Mouse (Mus musculus) limb, embryonic 10.5 days (tissue): ENCODE data around the gene Slc2a4. TPM values are rescaled to one million over a fixed set of nuclear protein-coding genes. Genes with fewer than 3 reads are reported as not detected.
"Not testable (repeated sequence)": the region's sequence is repeated elsewhere in the genome, so short reads cannot be mapped to it uniquely, and the experiment has no call there.

Experiments used
- DNase-seq: peaks from one replicate; pipeline ENCODE4 v3.0.0-alpha.2; 2017; ENCODE audit warnings: low spot score
- H3K27ac ChIP-seq: fragments of 300-500 bp; sonication (generic); 2 replicates; pipeline ENCODE4 v1.5.1; 2016; ENCODE audit warnings: mild to moderate bottlenecking
- H3K27me3 ChIP-seq: fragments of 300-500 bp; sonication (generic); 2 replicates; pipeline ENCODE4 v1.6.1; 2016; ENCODE audit warnings: low read depth, mild to moderate bottlenecking; ENCODE audit not compliant: poor library complexity, severe bottlenecking
- H3K36me3 ChIP-seq: fragments of 300-500 bp; sonication (generic); 2 replicates; pipeline ENCODE4 v1.6.1; 2016; ENCODE audit warnings: mild to moderate bottlenecking, moderate library complexity
- H3K4me1 ChIP-seq: fragments of 300-500 bp; sonication (generic); 2 replicates; pipeline ENCODE4 v1.6.1; 2016
- H3K4me3 ChIP-seq: fragments of 300-500 bp; sonication (generic); 2 replicates; pipeline ENCODE4 v1.5.1; 2016; ENCODE audit warnings: mild to moderate bottlenecking, moderate library complexity
- H3K9me3 ChIP-seq: fragments of 300-500 bp; sonication (generic); replicated peaks from 2 replicates; pipeline ENCODE4 v1.6.1; 2016; ENCODE audit warnings: mild to moderate bottlenecking
- WGBS: fragments of 180-500 bp; shearing (Covaris S2); methylation state at CpG from one replicate; pipeline ENCODE4 v1.1.7; 2016; 5-methylcytosine and 5-hydroxymethylcytosine counted together
- polyA plus RNA-seq: library from polyadenylated mRNA; unstranded; fragments of >200 nt; fragmentation: Nextera tagmentation; extraction: Ambion mirVana; gene quantifications from 2 replicates; pipeline ENCODE4 v1.2.1, GENCODE M21; 2016

The Slc2a4 gene
- polyA plus RNA-seq, 1 experiment from 2014 or later = 29.3 TPM

- Histone ChIP-seq H3K27me3 (peaks cover 77% of the 10 kb centered on the region), H3K4me1 (peaks cover 17% of the 10 kb centered on the region), H3K9me3 (no peaks in the 10 kb centered on the region), H3K27ac (peak overlapping the region; percentile 77), H3K36me3 (peaks cover 38% of the 10 kb centered on the region), H3K4me3 (peak overlapping the region; percentile 50)
- WGBS = 2% methylated on average over 59 of the region's 59 CpGs
- DNase-seq = peak; percentile 71
Measured at GRCm38 (mm10) chr11:69966006-69966859, 18.2 kb upstream of the Slc2a4 start.

- Histone ChIP-seq H3K36me3 (peaks cover 32% of the 10 kb centered on the region), H3K27ac (peak overlapping the region; percentile 77)
- WGBS = 2% methylated on average over 49 of the region's 49 CpGs
Measured at GRCm38 (mm10) chr11:69965271-69966005, 17.4 kb upstream of the Slc2a4 start.

GRCm38 (mm10) chr11:69964650-69965270 lies 16.8 kb upstream of the Slc2a4 start, which contains the start of gene Cldn7:
TSS of gene Cldn7 (plus strand) at chr11:69964779.
- Histone ChIP-seq H3K4me3 (peak within 1 kb of the TSS; percentile 50), H3K27ac (0 out of 2 replicates have a peak within 1 kb of the TSS, but pooled peaks have one; percentile 2)
- WGBS = 9% methylated on average over 24 of the region's 24 CpGs

More at GRCm38 (mm10) chr11:69965271-69966005, 17.4 kb upstream of the Slc2a4 start:
- DNase-seq = peak; percentile 51
- Histone ChIP-seq H3K27me3 (peaks cover 83% of the 10 kb centered on the region), H3K4me1 (peaks cover 17% of the 10 kb centered on the region), H3K4me3 (peak overlapping the region; percentile 50), H3K9me3 (no peaks in the 10 kb centered on the region)

GRCm38 (mm10) chr11:69961841-69962240 lies 13.9 kb upstream of the Slc2a4 start:
- H3K36me3 ChIP-seq = 0 out of 2 replicates have a peak, but pooled peaks cover 2% of the 10 kb centered on the region
- peaks cover 17% of the 10 kb centered on the region for H3K4me1 ChIP-seq
- DNase-seq = no peak
- H3K9me3 ChIP-seq = no peaks in the 10 kb centered on the region
- 47% methylated on average over 5 of the region's 5 CpGs for WGBS
- H3K27ac ChIP-seq = no peak overlapping the region
- H3K27me3 ChIP-seq = peaks cover 61% of the 10 kb centered on the region
- H3K4me3 ChIP-seq = no peak overlapping the region

More at GRCm38 (mm10) chr11:69964650-69965270, 16.8 kb upstream of the Slc2a4 start, which contains the start of gene Cldn7:
- Histone ChIP-seq H3K27me3 (peaks cover 83% of the 10 kb centered on the region), H3K4me1 (peaks cover 17% of the 10 kb centered on the region), H3K36me3 (peaks cover 25% of the 10 kb centered on the region), H3K9me3 (no peaks in the 10 kb centered on the region)
- peak; percentile 42 for DNase-seq

- peaks cover 49% of the 10 kb centered on the region for H3K27me3 ChIP-seq
- peaks cover 6% of the 10 kb centered on the region; the same call in 1 of the 2 replicates for H3K4me1 ChIP-seq
- H3K4me3 ChIP-seq = no peak overlapping the region
- H3K9me3 ChIP-seq = no peaks in the 10 kb centered on the region
- no peak overlapping the region for H3K27ac ChIP-seq
- DNase-seq = no peak
- no peaks in the 10 kb centered on the region for H3K36me3 ChIP-seq
- WGBS = 32% methylated on average over 5 of the region's 5 CpGs
Measured at GRCm38 (mm10) chr11:69960616-69961015, 12.6 kb upstream of the Slc2a4 start.

- WGBS = 71% methylated on average over 1 of the region's 1 CpGs
Measured at GRCm38 (mm10) chr11:69956218-69956617, 8.2 kb upstream of the Slc2a4 start.

GRCm38 (mm10) chr11:69955618-69956017 lies 7.6 kb upstream of the Slc2a4 start:
- WGBS = 75% methylated on average over 4 of the region's 4 CpGs
- not testable (repeated sequence) for DNase-seq, H3K27me3 ChIP-seq, H3K36me3 ChIP-seq, H3K4me3 ChIP-seq, H3K9me3 ChIP-seq, H3K27ac ChIP-seq, H3K4me1 ChIP-seq

More at GRCm38 (mm10) chr11:69956218-69956617, 8.2 kb upstream of the Slc2a4 start:
- H3K4me1 ChIP-seq = no peaks in the 10 kb centered on the region
- no peak overlapping the region for H3K27ac ChIP-seq
- H3K27me3 ChIP-seq = 0 out of 2 replicates have a peak, but pooled peaks cover 6% of the 10 kb centered on the region
- no peak for DNase-seq
- H3K4me3 ChIP-seq = no peak overlapping the region
- no peaks in the 10 kb centered on the region for H3K9me3 ChIP-seq
- H3K36me3 ChIP-seq = no peaks in the 10 kb centered on the region

- Histone ChIP-seq H3K9me3 (no peaks in the 10 kb centered on the region), H3K4me3 (no peak overlapping the region), H3K27me3 (no peaks in the 10 kb centered on the region), H3K36me3 (no peaks in the 10 kb centered on the region), H3K27ac (no peak overlapping the region), H3K4me1 (peaks cover 10% of the 10 kb centered on the region)
- DNase-seq = no peak
- 79% methylated on average over 11 of the region's 11 CpGs for WGBS
Measured at GRCm38 (mm10) chr11:69953267-69953915, 5.4 kb upstream of the Slc2a4 start.

GRCm38 (mm10) chr11:69952274-69952673 lies 4.3 kb upstream of the Slc2a4 start:
- Histone ChIP-seq H3K27me3 (no peaks in the 10 kb centered on the region), H3K9me3 (no peaks in the 10 kb centered on the region), H3K4me3 (no peak overlapping the region), H3K27ac (no peak overlapping the region), H3K4me1 (peaks cover 15% of the 10 kb centered on the region), H3K36me3 (no peaks in the 10 kb centered on the region)
- WGBS = 31% methylated on average over 1 of the region's 1 CpGs
- DNase-seq = no peak

- WGBS = 47% methylated on average over 4 of the region's 4 CpGs
- no peak overlapping the region for H3K4me3 ChIP-seq
- peaks cover 28% of the 10 kb centered on the region for H3K4me1 ChIP-seq
- DNase-seq = no peak
- no peak overlapping the region for H3K27ac ChIP-seq
- H3K36me3 ChIP-seq = peaks cover 7% of the 10 kb centered on the region
- H3K9me3 ChIP-seq = no peaks in the 10 kb centered on the region
- H3K27me3 ChIP-seq = no peaks in the 10 kb centered on the region
Measured at GRCm38 (mm10) chr11:69950807-69951459, 2.9 kb upstream of the Slc2a4 start.

GRCm38 (mm10) chr11:69948763-69949150 lies 769 bp upstream of the Slc2a4 start:
- DNase-seq = peak; percentile 92
- Histone ChIP-seq H3K4me1 (peaks cover 31% of the 10 kb centered on the region), H3K27me3 (no peaks in the 10 kb centered on the region), H3K36me3 (peaks cover 29% of the 10 kb centered on the region), H3K4me3 (peak overlapping the region; percentile 57), H3K9me3 (no peaks in the 10 kb centered on the region), H3K27ac (peak overlapping the region; percentile 96)
- 0% methylated on average over 14 of the region's 14 CpGs for WGBS
